Mouse (Mus musculus): ENCODE results near the gene Hspa12b. TPM values are rescaled to one million over a fixed set of nuclear protein-coding genes. Genes with fewer than 3 reads are reported as not detected.
A peak's percentile ranks its signal among the peaks of the same experiment; 100 is the strongest.
"Not testable (repeated sequence)": the region's sequence is repeated elsewhere in the genome, so short reads cannot be mapped to it uniquely, and the experiment has no call there.

Hspa12b gene
- polyA plus RNA-seq, 1 experiment from 2014 or later: 6.5 TPM

GRCm38 (mm10) chr2:131105061-131105460, 22.0 kb upstream of the Hspa12b start:
- 69% methylated on average over 4 of the region's 4 CpGs for WGBS
- H3K4me1 ChIP-seq; H3K27me3 ChIP-seq (ENCODE audit: low read depth, poor library complexity, severe bottlenecking); H3K4me3 ChIP-seq; DNase-seq (ENCODE audit: low spot score); H3K9me3 ChIP-seq (replicated peaks); H3K27ac ChIP-seq (replicated peaks); H3K36me3 ChIP-seq: not testable (repeated sequence)

GRCm38 (mm10) chr2:131105989-131106388, 21.1 kb upstream of the Hspa12b start:
- no peaks in the 10 kb centered on the region for H3K27me3 ChIP-seq (ENCODE audit: low read depth, poor library complexity, severe bottlenecking)
- 92% methylated on average over 5 of the region's 5 CpGs for whole genome bisulfite sequencing
- H3K4me1 ChIP-seq: no peaks in the 10 kb centered on the region
- no peak overlapping the region for H3K27ac ChIP-seq (replicated peaks)
- DNase-seq (ENCODE audit: low spot score): no peak
- no peaks in the 10 kb centered on the region for H3K36me3 ChIP-seq
- no peaks in the 10 kb centered on the region for H3K9me3 ChIP-seq (replicated peaks)
- H3K4me3 ChIP-seq: no peak overlapping the region

- H3K9me3 ChIP-seq (replicated peaks): no peaks in the 10 kb centered on the region
- H3K27me3 ChIP-seq (ENCODE audit: low read depth, poor library complexity, severe bottlenecking): no peaks in the 10 kb centered on the region
- 74% methylated on average over 2 of the region's 2 CpGs for WGBS
- DNase-seq (ENCODE audit: low spot score): no peak
- H3K36me3 ChIP-seq: no peaks in the 10 kb centered on the region
- no peak overlapping the region for H3K4me3 ChIP-seq
- no peaks in the 10 kb centered on the region for H3K4me1 ChIP-seq
- no peak overlapping the region for H3K27ac ChIP-seq (replicated peaks)
These were observed 8.0 kb upstream of the Hspa12b start for GRCm38 (mm10) chr2:131118968-131119574.

- Histone ChIP-seq H3K4me1 (peaks cover 27% of the 10 kb centered on the region), H3K36me3 (no peaks in the 10 kb centered on the region), H3K9me3 (replicated peaks) (no peaks in the 10 kb centered on the region), H3K27me3 (ENCODE audit: low read depth, poor library complexity, severe bottlenecking) (peaks cover 33% of the 10 kb centered on the region), H3K4me3 (no peak overlapping the region), H3K27ac (replicated peaks) (no peak overlapping the region)
- WGBS: 80% methylated on average over 3 of the region's 3 CpGs
- no peak for DNase-seq (ENCODE audit: low spot score)
These were observed 2.9 kb upstream of the Hspa12b start for GRCm38 (mm10) chr2:131124166-131124565.

- Histone ChIP-seq H3K9me3 (replicated peaks) (no peaks in the 10 kb centered on the region), H3K36me3 (no peaks in the 10 kb centered on the region), H3K4me1 (peaks cover 27% of the 10 kb centered on the region), H3K4me3 (no peak overlapping the region), H3K27me3 (ENCODE audit: low read depth, poor library complexity, severe bottlenecking) (peaks cover 33% of the 10 kb centered on the region), H3K27ac (replicated peaks) (no peak overlapping the region; the same call in 1 of the 2 replicates)
- WGBS: 86% methylated on average over 9 of the region's 9 CpGs
- no peak for DNase-seq (ENCODE audit: low spot score)
These were observed 1.7 kb upstream of the Hspa12b start for GRCm38 (mm10) chr2:131125157-131125963.

- Histone ChIP-seq H3K27me3 (ENCODE audit: low read depth, poor library complexity, severe bottlenecking) (peaks cover 33% of the 10 kb centered on the region), H3K36me3 (no peaks in the 10 kb centered on the region), H3K4me3 (no peak overlapping the region), H3K4me1 (peaks cover 27% of the 10 kb centered on the region), H3K9me3 (replicated peaks) (no peaks in the 10 kb centered on the region), H3K27ac (replicated peaks) (peak overlapping the region; percentile 90)
- DNase-seq (ENCODE audit: low spot score): no peak
- 38% methylated on average over 9 of the region's 9 CpGs for WGBS
These were observed 890 bp upstream of the Hspa12b start for GRCm38 (mm10) chr2:131125964-131126815.

GRCm38 (mm10) chr2:131128211-131128610, 1.1 kb downstream of the Hspa12b start:
- Histone ChIP-seq H3K9me3 (replicated peaks) (no peaks in the 10 kb centered on the region), H3K4me3 (peak overlapping the region; percentile 67), H3K27ac (replicated peaks) (peak overlapping the region; percentile 14; the same call in 1 of the 2 replicates)

GRCm38 (mm10) chr2:131128636-131129157, 1.6 kb downstream of the Hspa12b start:
- Histone ChIP-seq H3K4me1 (peaks cover 27% of the 10 kb centered on the region), H3K9me3 (replicated peaks) (no peaks in the 10 kb centered on the region), H3K27me3 (ENCODE audit: low read depth, poor library complexity, severe bottlenecking) (peaks cover 33% of the 10 kb centered on the region), H3K4me3 (peak overlapping the region; percentile 67; the same call in 1 of the 2 replicates), H3K27ac (replicated peaks) (no peak overlapping the region), H3K36me3 (no peaks in the 10 kb centered on the region)
- WGBS: 88% methylated on average over 3 of the region's 3 CpGs
- DNase-seq (ENCODE audit: low spot score): no peak

More at GRCm38 (mm10) chr2:131128211-131128610, 1.1 kb downstream of the Hspa12b start:
- DNase-seq (ENCODE audit: low spot score): no peak
- 93% methylated on average over 5 of the region's 5 CpGs for WGBS
- Histone ChIP-seq H3K27me3 (ENCODE audit: low read depth, poor library complexity, severe bottlenecking) (peaks cover 33% of the 10 kb centered on the region), H3K36me3 (no peaks in the 10 kb centered on the region), H3K4me1 (peaks cover 27% of the 10 kb centered on the region)

- no peak overlapping the region for H3K4me3 ChIP-seq
- no peak overlapping the region for H3K27ac ChIP-seq (replicated peaks)
- H3K4me1 ChIP-seq: peaks cover 33% of the 10 kb centered on the region
- H3K36me3 ChIP-seq: no peaks in the 10 kb centered on the region
- H3K27me3 ChIP-seq (ENCODE audit: low read depth, poor library complexity, severe bottlenecking): peaks cover 33% of the 10 kb centered on the region
- no peaks in the 10 kb centered on the region for H3K9me3 ChIP-seq (replicated peaks)
- 93% methylated on average over 5 of the region's 5 CpGs for WGBS
- peak; percentile 11 for DNase-seq (ENCODE audit: low spot score)
These were observed 2.8 kb downstream of the Hspa12b start for GRCm38 (mm10) chr2:131129836-131130235.

GRCm38 (mm10) chr2:131130849-131131248, 3.8 kb downstream of the Hspa12b start:
- DNase-seq (ENCODE audit: low spot score): no peak
- H3K27me3 ChIP-seq (ENCODE audit: low read depth, poor library complexity, severe bottlenecking): peaks cover 25% of the 10 kb centered on the region
- H3K27ac ChIP-seq (replicated peaks): no peak overlapping the region
- no peak overlapping the region for H3K4me3 ChIP-seq
- WGBS: 84% methylated on average over 2 of the region's 2 CpGs
- H3K36me3 ChIP-seq: no peaks in the 10 kb centered on the region
- peaks cover 37% of the 10 kb centered on the region for H3K4me1 ChIP-seq
- H3K9me3 ChIP-seq (replicated peaks): no peaks in the 10 kb centered on the region

- Histone ChIP-seq H3K27ac (replicated peaks) (no peak overlapping the region), H3K4me1 (peaks cover 22% of the 10 kb centered on the region), H3K4me3 (no peak overlapping the region), H3K36me3 (no peaks in the 10 kb centered on the region), H3K9me3 (replicated peaks) (no peaks in the 10 kb centered on the region), H3K27me3 (ENCODE audit: low read depth, poor library complexity, severe bottlenecking) (peaks cover 11% of the 10 kb centered on the region)
- DNase-seq (ENCODE audit: low spot score): no peak
- whole genome bisulfite sequencing: 85% methylated on average over 10 of the region's 10 CpGs
These were observed 5.2 kb downstream of the Hspa12b start for GRCm38 (mm10) chr2:131132111-131132888.

All from midbrain, embryonic 10.5 days (tissue).